Mouse (Mus musculus) hindbrain, embryonic 10.5 days (tissue): ENCODE measurements around the gene Cdk2ap1. TPM values are rescaled to one million over a fixed set of nuclear protein-coding genes. Genes with fewer than 3 reads are reported as not detected.
"Not testable (repeated sequence)": the region's sequence is repeated elsewhere in the genome, so short reads cannot be mapped to it uniquely, and the experiment has no call there.

Experiments
- DNase-seq: peaks from one replicate; pipeline ENCODE4 v3.0.0-alpha.2; 2017; ENCODE audit warnings: low spot score
- H3K27ac ChIP-seq: fragments of 300-500 bp; sonication (generic); 2 replicates; pipeline ENCODE4 v1.5.1; 2016; ENCODE audit warnings: mild to moderate bottlenecking, moderate library complexity
- H3K27me3 ChIP-seq: fragments of 300-500 bp; sonication (generic); 2 replicates; pipeline ENCODE4 v1.6.1; 2016; ENCODE audit warnings: mild to moderate bottlenecking; ENCODE audit not compliant: poor library complexity, insufficient read depth, severe bottlenecking
- H3K36me3 ChIP-seq: fragments of 300-500 bp; sonication (generic); 2 replicates; pipeline ENCODE4 v1.6.1; 2016; ENCODE audit warnings: mild to moderate bottlenecking, moderate library complexity
- H3K4me1 ChIP-seq: fragments of 300-500 bp; sonication (generic); replicated peaks from 2 replicates; pipeline ENCODE4 v1.6.1; 2016; ENCODE audit warnings: mild to moderate bottlenecking
- H3K4me3 ChIP-seq: fragments of 300-500 bp; sonication (generic); 2 replicates; pipeline ENCODE4 v1.5.1; 2016; ENCODE audit warnings: mild to moderate bottlenecking, moderate library complexity
- H3K9me3 ChIP-seq: fragments of 300-500 bp; sonication (generic); 2 replicates; pipeline ENCODE4 v1.6.1; 2016; ENCODE audit warnings: mild to moderate bottlenecking, moderate library complexity
- WGBS: fragments of 180-500 bp; shearing (Covaris S2); methylation state at CpG from one replicate; pipeline ENCODE4 v1.1.7; 2016; 5-methylcytosine and 5-hydroxymethylcytosine counted together
- polyA plus RNA-seq: library from polyadenylated mRNA; unstranded; fragments of >200 nt; fragmentation: Nextera tagmentation; extraction: Ambion mirVana; gene quantifications from 2 replicates; pipeline ENCODE4 v1.2.1, GENCODE M21; 2016

Gene Cdk2ap1
- polyA plus RNA-seq, 1 experiment from 2014 or later: 95.2 TPM

DNA sequence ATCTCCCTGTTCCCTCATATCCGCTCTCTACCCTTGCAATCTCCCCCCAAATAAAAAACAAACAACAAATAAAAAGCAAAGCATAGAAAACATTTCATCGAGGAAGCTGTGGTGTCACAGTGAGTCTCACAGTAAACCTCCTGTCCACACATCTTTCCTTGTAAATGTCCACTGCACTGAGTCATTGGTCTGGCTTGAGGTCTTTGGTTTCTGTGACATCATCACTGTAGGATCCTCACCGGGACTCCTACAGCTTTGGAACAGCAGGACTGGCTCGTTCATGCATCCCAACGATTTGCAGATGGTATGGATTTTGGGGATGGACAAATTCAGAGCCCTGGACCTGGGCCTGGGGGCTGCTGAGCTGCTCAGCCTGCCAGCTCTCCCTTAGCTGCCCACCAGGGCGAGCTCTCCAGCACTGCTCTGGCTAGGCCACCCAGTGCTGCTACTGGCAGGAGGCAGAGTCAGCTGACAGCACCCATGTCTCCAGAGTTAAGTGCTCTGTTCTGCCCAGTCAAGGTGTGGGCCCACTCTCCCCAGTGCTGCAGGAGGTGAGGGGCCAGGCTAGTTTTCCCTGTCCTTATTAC, 21.0 kb downstream of the Cdk2ap1 start:
- not testable (repeated sequence) for H3K9me3 ChIP-seq, DNase-seq, H3K4me3 ChIP-seq, H3K27ac ChIP-seq, H3K27me3 ChIP-seq
- peaks cover 28% of the 10 kb centered on the region for H3K4me1 ChIP-seq
- WGBS: 71% methylated on average over 6 of the region's 6 CpGs
- peaks cover 59% of the 10 kb centered on the region for H3K36me3 ChIP-seq

DNA sequence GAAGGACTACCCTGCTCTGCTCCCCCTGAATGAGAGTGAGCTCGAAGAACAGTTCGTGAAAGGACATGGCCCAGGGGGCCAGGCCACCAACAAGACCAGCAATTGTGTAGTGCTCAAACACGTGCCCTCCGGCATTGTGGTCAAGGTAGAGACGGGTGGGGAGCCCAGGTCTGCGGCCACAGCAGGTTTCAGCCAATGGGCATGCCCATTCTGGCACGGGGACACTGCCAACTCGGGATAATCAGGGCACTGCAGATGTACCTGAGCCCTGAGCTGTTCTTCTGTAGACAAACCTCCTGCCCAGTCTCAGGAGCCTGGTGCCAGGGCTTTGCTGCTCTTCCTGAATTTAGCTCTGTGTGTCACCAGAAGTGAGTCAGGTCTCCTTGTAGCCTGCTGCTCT, 24.1 kb downstream of the Cdk2ap1 start:
- Histone ChIP-seq H3K36me3 (peaks cover 33% of the 10 kb centered on the region), H3K4me3 (no peak overlapping the region), H3K27me3 (no peaks in the 10 kb centered on the region), H3K9me3 (no peaks in the 10 kb centered on the region), H3K27ac (peak overlapping the region; percentile 76), H3K4me1 (peaks cover 52% of the 10 kb centered on the region)
- 91% methylated on average over 8 of the region's 8 CpGs for WGBS
- no peak for DNase-seq

DNA sequence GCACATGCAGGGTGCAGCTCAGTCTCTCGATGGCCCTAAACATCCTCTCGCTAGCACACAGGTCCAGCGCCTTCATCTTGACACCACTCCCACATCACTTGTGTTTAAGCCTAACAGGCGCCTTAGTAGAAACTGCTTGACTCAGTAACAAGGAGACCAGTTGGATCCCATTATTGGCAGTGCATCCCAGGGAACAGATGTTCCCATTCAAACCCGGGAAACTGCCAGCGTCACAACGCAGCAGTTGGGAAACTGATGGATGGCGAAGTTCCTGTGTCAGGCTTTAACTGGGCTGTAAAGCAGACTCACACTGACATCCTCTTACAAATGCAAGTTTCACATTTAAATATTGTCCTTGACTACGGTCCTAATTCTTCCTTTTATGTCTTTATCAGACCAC, 25.0 kb downstream of the Cdk2ap1 start:
- Histone ChIP-seq H3K4me1 (peaks cover 58% of the 10 kb centered on the region), H3K4me3 (no peak overlapping the region), H3K27me3 (no peaks in the 10 kb centered on the region), H3K27ac (peak overlapping the region; percentile 76), H3K9me3 (no peaks in the 10 kb centered on the region), H3K36me3 (peaks cover 30% of the 10 kb centered on the region)
- WGBS: 73% methylated on average over 9 of the region's 9 CpGs
- DNase-seq: no peak

DNA sequence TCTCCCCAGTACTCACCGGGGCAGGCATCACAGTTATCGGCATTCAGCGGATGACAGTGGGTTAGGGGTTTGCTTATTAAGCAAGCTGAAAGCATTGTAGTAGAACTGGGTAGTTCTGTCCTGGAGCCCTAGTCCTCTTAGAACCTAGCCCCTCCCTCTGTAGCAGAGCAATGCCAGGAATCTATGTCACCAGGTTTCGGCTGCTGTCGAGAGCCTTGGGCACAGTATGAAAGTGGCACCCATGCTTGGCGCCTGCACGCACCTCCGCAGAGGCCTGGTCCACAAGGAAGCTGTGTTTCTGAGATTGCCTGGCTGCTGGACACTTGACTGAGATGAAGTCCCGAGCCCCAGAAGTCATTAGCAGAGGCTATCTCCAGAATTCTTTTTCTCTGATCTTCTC, 25.8 kb downstream of the Cdk2ap1 start:
- peak overlapping the region; percentile 76 for H3K27ac ChIP-seq
- 92% methylated on average over 9 of the region's 9 CpGs for WGBS
- H3K4me3 ChIP-seq: no peak overlapping the region
- H3K27me3 ChIP-seq: no peaks in the 10 kb centered on the region
- no peak for DNase-seq
- peaks cover 58% of the 10 kb centered on the region for H3K4me1 ChIP-seq
- H3K36me3 ChIP-seq: peaks cover 30% of the 10 kb centered on the region
- H3K9me3 ChIP-seq: no peaks in the 10 kb centered on the region

DNA sequence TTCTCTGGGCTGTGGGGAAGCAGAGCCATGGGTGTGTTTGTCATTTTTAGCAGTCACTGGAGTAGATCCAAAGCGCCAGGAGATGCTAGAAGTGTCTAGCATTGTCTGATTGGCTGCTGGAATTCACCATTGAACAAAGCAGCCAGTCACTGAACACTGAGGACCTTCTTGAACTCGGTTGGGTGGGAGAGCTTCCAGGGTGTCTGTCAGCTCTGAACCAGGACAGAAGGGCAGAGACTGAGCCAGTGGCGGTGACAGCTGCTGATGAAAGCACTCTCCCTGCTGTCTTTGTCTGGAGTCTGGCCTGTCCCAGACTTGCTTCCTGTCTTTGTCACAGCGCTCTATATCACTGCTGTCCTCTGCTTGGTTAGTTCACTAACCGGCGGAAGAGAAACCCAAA, 28.5 kb downstream of the Cdk2ap1 start:
- peaks cover 57% of the 10 kb centered on the region for H3K4me1 ChIP-seq
- H3K4me3 ChIP-seq: no peak overlapping the region
- peak; percentile 70 for DNase-seq
- 34% methylated on average over 6 of the region's 6 CpGs for WGBS
- H3K36me3 ChIP-seq: peaks cover 15% of the 10 kb centered on the region
- H3K27me3 ChIP-seq: no peaks in the 10 kb centered on the region
- peak overlapping the region; percentile 87 for H3K27ac ChIP-seq
- H3K9me3 ChIP-seq: no peaks in the 10 kb centered on the region

DNA sequence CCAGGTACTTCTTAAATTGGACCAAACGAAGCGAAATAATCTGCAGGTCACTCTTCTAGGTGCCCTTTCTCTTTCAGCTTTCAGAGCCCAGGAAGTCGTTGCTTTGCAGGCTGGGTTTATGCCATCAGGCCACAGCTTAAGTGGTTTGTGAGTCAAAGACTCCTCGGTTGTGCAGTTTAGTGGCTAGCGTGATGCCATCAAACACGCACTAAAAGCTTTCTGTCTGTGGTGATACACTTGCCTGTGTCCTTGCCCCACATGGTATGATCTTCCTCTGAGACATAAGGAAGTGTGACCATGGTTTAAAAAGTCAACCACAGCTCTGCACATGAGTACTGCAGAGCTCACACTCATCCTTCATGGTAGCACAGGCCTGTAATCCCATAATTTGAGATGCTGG, 32.8 kb downstream of the Cdk2ap1 start:
- Histone ChIP-seq H3K4me3 (no peak overlapping the region), H3K4me1 (peaks cover 44% of the 10 kb centered on the region), H3K9me3 (no peaks in the 10 kb centered on the region), H3K27me3 (no peaks in the 10 kb centered on the region), H3K36me3 (peaks cover 5% of the 10 kb centered on the region; the same call in 1 of the 2 replicates), H3K27ac (no peak overlapping the region)
- 94% methylated on average over 6 of the region's 6 CpGs for WGBS
- no peak for DNase-seq

DNA sequence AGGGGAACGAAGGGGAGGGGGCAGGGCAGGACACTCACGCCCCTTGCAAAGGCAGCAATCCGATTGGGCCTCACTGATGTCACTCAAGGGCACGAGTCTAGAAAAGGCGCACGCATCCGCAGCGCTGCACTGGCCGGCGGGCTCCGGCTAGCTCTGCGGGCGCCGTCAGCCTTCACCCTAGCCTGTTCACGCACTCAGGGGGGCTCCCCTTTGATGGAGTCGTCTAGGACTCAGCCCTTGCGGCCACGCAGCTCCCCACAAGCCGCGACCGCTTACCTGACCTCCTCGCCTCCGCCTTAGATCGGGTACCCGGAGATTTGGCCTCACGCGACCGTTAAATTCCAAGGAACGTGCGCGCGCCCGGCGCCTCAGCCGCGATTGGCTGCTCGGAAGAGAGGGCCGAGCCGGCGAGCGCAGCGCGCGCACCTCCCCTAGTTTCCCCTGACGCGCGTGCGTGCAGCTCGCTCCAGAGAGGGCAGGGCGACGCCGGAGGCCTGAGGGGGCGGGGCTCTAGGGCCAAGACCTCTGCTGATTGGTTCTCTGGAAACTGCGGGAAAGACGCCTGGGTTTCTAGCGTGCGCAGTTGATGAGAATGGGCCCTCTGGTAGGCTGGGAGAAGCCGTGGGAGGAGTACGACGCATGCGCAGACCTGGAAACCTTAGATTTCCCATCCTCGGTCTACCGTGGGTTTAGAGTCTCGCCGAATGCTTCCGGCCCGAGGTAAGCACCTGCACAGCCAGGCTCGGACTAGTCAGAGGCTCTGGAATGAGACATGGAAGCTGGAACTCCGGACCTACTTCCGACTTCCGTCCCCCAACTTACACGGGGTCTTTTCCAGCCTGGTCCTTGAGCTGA, 35.1 kb downstream of the Cdk2ap1 start, which contains the start of the genes Mphosph9 and 2810006K23Rik:
TSS of gene Mphosph9 (minus strand) at position 463 of the 855 bp plus-strand sequence.
TSS of gene 2810006K23Rik (plus strand) at position 580 of the 855 bp plus-strand sequence.
- no peaks in the 10 kb centered on the region for H3K9me3 ChIP-seq
- peak; percentile 100 for DNase-seq
- peak within 1 kb of the TSS; percentile 79 for H3K4me3 ChIP-seq
- peaks cover 25% of the 10 kb centered on the region for H3K4me1 ChIP-seq
- peaks cover 26% of the 10 kb centered on the region for H3K36me3 ChIP-seq
- under 1% methylated on average over 72 of the region's 72 CpGs for WGBS
- H3K27ac ChIP-seq: peak within 1 kb of the TSS; percentile 99
- H3K27me3 ChIP-seq: no peaks in the 10 kb centered on the region

- WGBS: 5% methylated on average over 8 of the region's 8 CpGs
- DNase-seq: no peak
- Histone ChIP-seq H3K27ac (peak overlapping the region; percentile 99), H3K4me3 (peak overlapping the region; percentile 79), H3K36me3 (peaks cover 35% of the 10 kb centered on the region), H3K27me3 (no peaks in the 10 kb centered on the region), H3K9me3 (no peaks in the 10 kb centered on the region), H3K4me1 (peaks cover 25% of the 10 kb centered on the region)
These were observed 36.1 kb downstream of the Cdk2ap1 start for GRCm38 (mm10) chr5:124326829-124327228.

DNA sequence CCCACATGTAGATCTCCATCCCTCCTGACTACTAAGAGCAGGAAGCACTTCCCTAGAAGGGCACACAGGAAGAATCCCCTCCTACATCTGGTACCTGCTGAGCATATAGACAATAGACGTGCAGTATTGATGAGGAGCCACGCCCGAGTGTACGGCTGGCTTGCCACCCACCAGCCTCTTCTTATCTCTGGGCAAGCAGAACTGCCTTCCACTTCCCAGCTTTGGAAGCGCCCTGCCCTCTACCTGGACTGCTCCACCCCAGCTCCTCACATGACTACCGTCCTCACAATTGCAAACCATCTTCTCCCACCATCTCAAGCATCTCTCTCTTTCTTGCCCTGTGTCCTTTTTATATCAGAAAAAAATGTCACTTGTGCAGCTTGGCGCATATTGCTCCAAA, 45.2 kb downstream of the Cdk2ap1 start:
- Histone ChIP-seq H3K4me1 (no peaks in the 10 kb centered on the region), H3K36me3 (peaks cover 99% of the 10 kb centered on the region), H3K27ac (no peak overlapping the region), H3K9me3 (peaks cover 2% of the 10 kb centered on the region), H3K4me3 (no peak overlapping the region), H3K27me3 (no peaks in the 10 kb centered on the region)
- no peak for DNase-seq
- 92% methylated on average over 7 of the region's 7 CpGs for WGBS

- H3K4me1 ChIP-seq: no peaks in the 10 kb centered on the region
- H3K27me3 ChIP-seq: no peaks in the 10 kb centered on the region
- H3K9me3 ChIP-seq: peaks cover 10% of the 10 kb centered on the region
- no peak overlapping the region for H3K4me3 ChIP-seq
- peaks cover 99% of the 10 kb centered on the region for H3K36me3 ChIP-seq
- WGBS: 92% methylated on average over 11 of the region's 11 CpGs
- H3K27ac ChIP-seq: no peak overlapping the region
- DNase-seq: no peak
These were observed 46.9 kb downstream of the Cdk2ap1 start for GRCm38 (mm10) chr5:124315941-124316340.

DNA sequence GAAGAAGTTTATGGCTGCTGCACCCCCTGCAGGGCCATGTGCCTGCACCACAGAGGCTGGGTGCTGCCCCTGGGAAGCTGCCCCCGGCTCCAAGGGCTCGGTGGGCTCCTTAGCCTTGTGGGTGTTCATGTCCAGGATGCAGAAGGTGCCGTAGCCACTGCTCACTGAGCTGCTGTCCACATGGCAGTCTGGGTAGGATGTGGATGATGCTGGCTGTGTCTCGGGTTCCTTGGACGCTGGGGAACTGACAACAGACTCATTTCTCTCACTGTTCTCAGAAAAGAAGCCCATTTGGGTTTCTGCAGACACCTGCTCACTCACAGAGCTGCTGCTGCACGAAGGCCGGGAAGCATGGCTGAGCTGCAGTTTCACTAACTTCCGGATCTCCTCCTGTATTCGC, 47.4 kb downstream of the Cdk2ap1 start:
- no peak overlapping the region for H3K27ac ChIP-seq
- no peaks in the 10 kb centered on the region for H3K4me1 ChIP-seq
- H3K27me3 ChIP-seq: no peaks in the 10 kb centered on the region
- H3K9me3 ChIP-seq: peaks cover 10% of the 10 kb centered on the region
- DNase-seq: no peak
- H3K36me3 ChIP-seq: peaks cover 99% of the 10 kb centered on the region
- 97% methylated on average over 9 of the region's 9 CpGs for WGBS
- H3K4me3 ChIP-seq: no peak overlapping the region

DNA sequence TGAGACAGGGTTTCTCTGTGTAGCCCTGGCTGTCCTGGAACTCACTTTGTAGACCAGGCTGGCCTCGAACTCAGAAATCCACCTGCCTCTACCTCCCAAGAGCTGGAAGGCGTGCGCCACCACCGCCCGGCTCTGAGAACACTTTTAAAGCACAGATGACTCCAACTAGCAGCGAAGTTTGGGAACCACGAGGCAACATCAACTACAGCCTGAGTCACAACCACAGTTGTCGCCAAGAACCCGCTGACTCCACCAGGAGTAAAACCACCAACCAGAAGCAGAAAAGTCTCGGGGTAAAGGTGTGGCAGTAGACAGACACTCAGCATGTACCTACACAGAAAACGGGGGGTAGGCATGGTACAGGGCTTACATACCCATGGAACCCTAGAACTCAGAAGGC, 52.8 kb downstream of the Cdk2ap1 start:
- Histone ChIP-seq H3K27me3 (no peaks in the 10 kb centered on the region), H3K4me3 (no peak overlapping the region), H3K27ac (no peak overlapping the region), H3K36me3 (peaks cover 100% of the 10 kb centered on the region), H3K4me1 (no peaks in the 10 kb centered on the region), H3K9me3 (peaks cover 10% of the 10 kb centered on the region)
- 96% methylated on average over 11 of the region's 11 CpGs for WGBS
- DNase-seq: no peak

GRCm38 (mm10) chr5:124309155-124309554, 53.7 kb downstream of the Cdk2ap1 start:
- H3K4me1 ChIP-seq: no peaks in the 10 kb centered on the region
- DNase-seq: no peak
- peaks cover 95% of the 10 kb centered on the region for H3K36me3 ChIP-seq
- no peak overlapping the region for H3K4me3 ChIP-seq
- no peak overlapping the region for H3K27ac ChIP-seq
- peaks cover 10% of the 10 kb centered on the region for H3K9me3 ChIP-seq
- WGBS: 84% methylated on average over 10 of the region's 10 CpGs
- H3K27me3 ChIP-seq: no peaks in the 10 kb centered on the region
